Mouse (Mus musculus): Measurements from ENCODE around the gene Rassf2.

Rassf2 gene

DNA sequence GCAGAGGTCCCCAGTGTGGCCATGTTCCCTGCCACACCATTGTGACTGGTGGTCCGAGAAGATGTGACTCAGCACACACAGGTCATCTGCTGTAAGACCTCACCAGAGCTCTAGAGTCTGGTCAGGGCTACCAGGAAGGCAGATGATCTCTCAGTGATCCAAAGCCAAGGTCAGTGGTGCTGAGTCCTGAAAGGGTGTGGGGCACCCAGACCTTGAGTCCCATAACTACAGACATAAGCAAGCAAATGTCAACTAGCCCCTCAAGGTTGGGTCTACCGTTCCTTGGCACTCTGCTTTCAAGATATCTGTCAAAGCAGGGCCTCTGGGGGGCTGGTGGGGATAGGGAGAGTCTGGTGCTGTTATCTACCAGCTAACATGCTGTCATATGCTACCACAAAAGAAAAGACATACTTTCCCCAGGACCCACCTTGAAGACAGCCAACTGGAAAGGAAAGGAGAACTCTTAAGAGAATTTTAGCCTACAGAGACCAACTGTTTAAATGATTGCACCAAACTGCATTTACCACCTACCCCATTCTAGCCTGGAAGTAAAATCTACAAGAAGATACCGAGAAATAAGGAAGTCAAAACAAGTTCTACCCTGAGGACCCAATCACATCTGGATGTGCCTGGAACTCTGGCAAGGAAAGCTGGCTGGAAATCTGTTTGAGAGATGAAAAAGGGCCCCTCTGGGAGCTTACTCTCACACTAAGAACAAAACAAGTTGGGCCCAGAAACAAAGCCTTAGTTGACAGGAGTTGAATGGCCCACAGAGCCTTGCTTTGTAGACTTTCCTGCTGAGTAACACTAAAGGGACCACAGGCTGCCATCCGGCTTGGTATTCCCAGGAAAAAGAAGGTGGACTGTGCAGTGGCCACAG is 4.8 kb upstream of the Rassf2 start:
- no peak for DNase-seq

DNA sequence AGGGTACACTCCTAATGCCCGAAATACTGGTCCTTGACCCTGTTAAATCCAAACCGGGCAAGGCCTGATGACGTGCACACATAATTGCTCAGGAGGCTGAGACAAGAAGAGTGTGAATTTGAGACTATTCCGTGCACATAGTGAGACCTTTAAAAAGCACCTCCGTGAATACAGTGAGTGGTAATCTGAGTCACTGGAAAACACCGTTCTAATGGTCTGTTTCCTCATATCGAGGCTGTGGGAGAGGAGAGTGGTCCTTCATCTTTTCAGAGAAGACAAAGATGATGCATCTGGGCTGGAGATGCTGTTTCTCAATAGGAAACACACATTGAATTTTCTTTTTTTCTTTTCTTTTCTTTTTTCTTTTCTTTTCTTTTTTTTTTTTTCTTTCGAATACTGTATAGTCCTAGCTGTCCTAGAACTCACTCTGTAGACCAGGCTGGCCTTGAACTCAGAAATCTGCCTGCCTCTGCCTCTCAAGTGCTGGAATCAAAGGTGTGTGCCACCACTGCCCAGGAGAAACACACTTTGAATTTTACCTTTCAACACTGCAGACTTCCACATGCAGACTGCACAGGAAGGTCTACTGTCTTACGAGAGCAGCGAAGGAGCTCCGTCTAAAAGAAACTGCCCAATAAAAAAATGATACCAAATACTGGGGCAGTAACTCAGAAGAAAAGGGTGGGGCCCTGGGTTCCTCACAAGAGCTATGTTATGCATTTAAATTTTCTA is 1.5 kb upstream of the Rassf2 start:
- no peak for DNase-seq

DNA sequence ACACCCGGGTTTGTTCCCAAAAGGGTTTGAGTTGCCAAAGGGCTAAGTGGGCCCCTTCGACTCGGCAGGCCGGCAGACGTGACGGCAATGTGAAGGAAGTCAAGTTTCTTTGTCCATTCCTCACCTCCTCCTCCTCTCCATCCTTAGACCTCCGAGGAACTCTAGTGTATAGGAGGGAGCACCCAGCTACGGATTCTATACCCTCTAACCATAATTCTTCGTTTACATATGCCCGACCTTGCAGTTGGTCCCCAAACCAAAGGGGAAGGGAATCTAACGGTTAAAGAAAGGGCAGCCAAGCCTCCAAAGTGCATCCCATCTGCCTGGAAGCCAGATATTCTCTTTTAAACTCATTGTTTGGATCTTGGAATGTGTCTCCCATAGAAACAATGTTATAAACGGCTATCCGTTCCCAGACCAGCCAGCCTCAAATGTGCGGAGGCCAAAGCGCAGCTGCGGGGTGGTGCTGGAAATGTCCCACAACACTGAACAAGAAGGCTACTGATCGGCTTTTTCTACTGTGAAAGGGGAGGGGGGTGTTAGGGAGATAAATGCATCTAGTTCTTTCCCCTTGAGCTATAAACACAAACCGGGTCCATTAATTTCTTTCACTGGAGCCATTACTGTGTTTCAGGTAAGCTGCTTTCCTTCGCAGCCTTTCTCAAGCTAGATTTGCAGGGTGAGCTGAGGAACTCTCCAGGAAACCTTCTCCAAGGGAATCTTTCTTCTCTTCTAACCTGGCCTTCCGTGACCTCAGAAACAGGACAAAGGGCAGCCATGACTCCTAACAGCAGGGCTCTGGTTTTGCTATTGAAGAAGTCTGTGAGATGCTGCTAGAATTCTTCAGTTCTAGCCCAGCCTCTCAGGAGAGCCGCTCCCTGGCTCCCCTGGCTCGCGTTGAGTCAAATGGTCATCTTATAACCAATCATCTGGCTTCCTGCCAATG is 633 bp upstream of the Rassf2 start:
- peak; percentile 15 for DNase-seq

DNA sequence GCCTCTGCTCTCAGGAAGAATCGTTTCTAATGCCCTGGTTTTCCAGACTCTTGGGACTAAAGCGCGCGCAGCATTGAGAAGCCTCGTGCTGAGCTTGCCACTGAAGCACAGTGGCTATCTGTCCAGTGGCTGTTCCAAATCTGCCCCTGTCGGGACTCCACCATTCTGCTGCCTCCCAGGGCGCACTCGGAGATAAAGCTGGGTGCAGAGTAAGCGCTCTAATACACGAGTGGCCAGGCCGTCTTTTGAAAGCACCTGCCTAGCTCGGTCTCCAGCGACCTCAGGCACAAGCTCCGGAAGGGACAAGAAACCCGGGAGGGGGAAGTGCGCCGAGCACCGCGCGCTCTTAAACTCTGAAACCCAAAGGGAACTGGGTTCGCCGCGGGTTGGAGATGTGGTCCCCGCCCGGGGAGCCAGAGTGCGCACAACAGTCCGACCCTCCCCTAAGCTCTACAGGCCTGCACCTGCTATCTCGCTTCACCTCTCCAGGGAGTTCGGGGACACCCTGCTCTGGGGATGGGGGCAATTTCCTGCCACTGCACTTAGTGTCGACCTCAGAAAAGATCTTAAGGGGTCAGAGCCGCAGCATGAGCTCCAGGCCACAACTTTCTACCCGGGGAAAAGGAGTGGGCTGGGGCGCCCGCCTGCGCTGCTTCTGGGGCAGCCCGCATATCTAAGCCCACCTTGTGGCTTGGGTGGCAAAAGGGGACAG is 1.0 kb downstream of the Rassf2 start:
- no peak for DNase-seq

DNA sequence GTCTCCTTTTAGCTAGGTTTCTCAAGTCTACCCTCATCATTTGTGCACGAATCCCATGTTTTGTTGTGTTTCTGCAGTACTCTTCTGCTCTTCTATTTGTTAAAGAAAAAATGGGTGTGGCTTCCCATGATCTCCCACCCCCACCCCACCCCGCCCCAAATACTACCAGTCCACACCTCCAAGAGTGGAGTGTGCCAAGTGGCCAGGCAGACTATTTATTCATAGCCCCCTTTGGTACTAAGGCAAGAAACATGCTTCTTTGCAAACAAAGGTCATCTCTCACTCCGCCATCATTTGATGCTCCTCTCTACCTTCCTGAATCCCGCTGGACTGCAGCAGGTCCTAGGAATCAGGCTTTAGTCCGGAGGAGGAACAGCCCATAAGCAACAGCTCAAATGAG is 2.0 kb downstream of the Rassf2 start:
- no peak for DNase-seq

DNA sequence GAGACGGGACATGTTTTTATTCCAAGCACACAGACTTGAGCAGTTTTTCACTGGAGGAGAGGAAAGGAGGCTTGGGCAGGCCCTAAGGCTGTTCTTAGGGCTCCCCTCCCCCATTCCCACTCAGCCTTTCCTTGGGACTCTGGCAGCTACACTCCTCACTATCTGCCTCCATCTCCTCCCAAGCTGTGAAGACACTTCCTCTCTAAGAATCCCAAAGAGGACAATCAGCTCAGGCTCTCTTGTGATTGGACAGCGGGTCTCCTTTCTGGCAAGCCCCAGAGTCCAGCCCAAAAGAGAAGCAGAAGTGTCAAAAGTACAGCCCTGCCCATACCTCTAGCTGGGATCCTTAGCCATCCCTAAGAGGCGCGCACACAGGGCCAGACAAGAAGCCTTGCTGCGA is 2.7 kb downstream of the Rassf2 start:
- no peak for DNase-seq

DNA sequence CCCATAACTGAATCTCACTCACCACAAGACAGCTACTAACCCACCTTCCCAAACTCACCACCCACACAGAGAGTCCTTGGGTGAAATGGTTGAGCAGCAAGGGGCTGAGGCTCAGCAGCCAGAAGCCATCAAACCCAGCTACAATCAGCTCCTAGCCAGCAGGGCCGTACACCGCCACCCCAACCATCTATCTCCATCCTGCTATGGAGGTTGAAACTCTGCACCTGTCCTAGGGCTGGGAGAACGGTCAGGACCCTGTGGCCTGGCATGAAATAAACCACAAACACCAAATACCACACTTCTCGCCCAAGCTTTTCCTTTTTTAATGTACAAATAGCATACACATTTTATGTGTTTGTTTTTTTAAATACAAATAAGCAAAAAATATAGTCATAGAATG is 6.0 kb downstream of the Rassf2 start:
- no peak for DNase-seq

DNA sequence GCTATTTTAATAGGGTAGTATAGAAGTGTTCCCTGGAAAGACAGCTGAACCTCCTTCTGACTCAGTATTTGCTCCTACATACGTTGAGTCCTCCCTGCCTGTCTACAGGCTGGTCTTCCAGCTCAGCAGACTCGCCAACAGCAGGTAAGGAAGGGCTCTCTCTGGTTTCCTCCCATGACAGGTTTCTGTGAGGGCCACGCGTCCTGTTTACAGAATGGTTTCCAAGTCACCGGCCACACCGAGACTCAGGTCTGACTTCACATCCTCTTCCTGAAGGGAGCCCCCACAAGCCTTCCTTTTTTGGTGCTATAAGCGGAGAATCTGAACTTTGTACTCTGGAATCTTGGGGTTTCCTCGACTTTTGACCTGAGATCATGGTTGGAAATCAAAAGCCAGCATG is 7.4 kb downstream of the Rassf2 start:
- no peak for DNase-seq

DNA sequence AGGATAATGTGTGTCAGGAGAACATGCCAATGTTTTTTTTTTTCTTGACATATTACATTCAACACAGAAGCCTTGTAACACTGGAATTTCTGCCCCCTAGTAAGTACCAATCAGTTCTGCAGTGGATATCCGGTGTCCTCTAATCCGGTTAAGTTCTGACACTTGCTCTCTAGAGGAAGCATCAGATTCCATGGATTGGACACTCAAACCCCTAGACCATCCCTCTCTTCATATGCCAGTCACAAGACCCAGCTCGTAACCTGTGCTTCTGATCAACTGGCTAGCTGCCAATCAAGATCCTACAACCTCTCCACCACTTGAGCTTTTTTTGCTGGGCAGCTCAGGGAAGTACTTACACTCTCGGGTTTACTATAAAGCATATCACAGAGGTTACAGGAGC is 8.4 kb downstream of the Rassf2 start:
- DNase-seq: no peak

DNA sequence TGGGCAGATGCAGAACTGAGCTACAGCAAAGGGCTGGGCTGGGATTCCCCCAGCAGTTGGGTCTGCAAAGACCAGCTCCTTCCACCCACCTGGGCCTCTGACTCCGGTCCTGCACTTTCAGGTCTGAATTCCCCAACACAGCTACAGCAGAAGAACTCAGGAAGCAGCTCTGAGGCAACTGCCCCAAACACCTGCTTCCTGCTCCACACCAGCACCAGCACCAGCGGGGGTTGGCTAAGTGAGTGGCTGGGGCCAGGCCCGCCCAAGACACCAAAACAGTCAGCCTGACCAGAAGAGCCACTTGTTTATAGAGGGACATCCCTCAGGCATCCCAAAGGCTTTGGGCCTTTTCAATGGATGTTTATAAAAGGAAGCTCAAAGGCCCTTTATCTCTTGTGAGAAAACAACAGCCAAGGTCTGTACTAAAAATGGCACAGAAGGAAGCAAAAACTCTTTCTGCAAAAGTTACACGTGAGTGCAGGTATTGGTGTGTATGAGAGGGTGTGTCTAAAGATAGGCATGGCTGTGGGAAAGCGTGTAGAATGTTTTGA is 9.0 kb downstream of the Rassf2 start:
- no peak for DNase-seq

DNA sequence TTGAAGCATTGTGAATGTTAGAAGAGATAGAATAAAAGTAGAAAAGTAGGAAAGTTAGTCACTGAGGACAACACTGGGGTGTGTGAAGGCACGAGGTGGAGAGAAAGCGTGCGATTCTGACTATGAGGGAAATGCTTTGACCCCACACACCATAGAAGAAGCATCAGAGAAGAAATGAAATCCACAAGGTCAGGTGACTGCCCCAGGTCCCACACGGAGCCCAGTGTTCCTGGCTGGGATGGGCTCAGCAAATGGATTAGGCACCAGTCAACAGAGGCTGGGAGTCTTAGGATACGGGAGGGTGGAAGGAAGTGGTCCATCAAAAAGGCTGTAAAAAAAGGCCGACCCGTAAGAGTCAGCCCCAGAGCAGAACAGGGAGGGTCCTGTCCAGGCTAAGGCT is 9.6 kb downstream of the Rassf2 start:
- no peak for DNase-seq

DNA sequence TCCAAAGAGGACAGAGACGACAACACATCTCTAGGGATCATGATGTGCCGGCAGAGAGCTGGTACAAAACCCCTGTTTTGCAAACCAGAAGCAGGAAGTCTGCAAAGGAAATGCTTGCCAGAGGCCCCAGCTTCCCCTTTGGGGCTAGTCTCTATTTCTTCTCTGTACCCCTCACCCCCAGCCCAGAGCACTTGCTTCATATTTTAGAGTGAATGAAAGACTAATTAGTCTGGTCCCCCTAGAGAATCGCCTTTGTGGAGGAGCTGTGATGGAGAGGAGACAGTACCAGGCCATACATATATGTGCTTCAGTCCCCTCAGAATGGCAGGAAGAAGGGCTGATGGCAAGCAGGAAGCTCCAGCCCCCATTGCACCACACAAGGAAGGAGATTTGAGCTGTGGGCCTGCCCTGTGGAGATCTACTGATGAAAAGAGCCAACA is 10.7 kb downstream of the Rassf2 start:
- no peak for DNase-seq

DNA sequence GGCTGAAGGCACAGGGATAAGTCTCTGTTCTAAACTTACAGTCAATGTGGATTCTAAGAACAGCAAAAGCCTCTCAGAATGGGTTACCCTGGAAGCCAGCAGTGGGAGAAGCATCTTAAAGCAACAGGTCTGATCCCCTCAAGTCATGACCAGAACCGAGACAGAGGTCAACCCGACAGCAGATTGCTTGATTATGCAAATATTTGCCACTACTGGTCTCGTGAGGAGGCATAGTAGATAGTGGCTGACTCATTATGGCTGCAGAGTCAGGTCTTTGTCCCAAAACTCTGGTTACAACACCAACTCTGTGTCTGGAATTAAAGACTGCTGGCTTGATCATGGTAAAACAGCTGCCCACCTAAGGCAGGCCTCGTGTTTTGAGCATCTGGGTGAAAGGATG is 11.9 kb downstream of the Rassf2 start:
- no peak for DNase-seq

DNA sequence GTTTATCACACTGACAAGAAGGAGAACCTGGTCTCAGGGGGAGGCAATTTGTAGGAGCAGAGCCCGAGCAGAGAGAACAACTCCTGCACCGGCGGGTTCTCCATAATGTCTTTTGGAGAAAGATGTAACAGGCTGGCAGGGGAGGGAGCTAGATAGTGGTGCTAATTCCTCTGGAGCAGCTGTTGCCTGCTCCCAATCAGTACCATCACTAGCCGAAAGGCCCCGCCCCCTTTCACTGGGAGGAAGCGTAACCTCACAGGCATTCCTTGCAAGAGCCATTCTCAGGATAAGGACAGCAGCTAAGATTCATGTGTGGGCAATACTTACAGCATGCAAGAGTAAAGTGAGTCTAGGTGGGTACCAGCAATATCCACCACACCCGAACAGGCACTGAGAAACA is 12.4 kb downstream of the Rassf2 start:
- no peak for DNase-seq

DNA sequence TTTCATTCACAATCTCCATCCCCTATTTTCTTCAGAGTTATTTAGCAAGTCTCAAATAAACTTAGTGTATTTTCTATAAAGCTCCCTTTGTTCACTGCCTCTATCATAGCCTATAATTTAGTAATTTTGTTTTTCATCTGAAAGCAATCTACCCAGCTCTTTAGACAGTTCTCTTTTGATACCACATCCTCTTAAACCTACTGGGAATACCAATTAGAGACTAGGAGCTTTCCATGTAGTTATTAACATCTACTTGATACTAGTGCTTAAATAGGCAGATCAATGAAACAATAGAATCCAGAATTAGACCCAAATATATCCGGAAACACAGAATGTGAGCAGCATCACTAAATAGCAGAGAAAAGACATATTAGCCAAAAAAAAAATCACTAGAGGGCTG is 14.0 kb downstream of the Rassf2 start:
- DNase-seq: no peak

DNA sequence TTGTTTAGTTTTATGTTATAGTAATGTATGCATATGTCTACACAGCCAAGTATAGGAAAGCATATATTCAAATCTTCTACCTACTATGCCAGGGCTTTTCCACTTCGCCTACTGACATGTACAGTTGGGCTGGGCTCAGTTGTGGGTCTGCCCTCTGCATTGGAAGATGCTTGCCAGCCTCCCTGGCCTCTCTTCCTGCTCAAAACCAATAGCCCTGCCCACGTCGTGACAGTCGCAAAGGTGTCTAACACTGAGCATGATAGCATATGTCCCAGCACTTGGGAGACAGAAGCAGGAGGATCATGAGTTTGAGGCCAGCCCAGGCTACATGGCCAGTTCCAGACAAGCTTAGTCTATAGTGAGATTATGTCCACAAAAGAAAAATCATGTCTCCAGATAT is 16.9 kb downstream of the Rassf2 start:
- no peak for DNase-seq

DNA sequence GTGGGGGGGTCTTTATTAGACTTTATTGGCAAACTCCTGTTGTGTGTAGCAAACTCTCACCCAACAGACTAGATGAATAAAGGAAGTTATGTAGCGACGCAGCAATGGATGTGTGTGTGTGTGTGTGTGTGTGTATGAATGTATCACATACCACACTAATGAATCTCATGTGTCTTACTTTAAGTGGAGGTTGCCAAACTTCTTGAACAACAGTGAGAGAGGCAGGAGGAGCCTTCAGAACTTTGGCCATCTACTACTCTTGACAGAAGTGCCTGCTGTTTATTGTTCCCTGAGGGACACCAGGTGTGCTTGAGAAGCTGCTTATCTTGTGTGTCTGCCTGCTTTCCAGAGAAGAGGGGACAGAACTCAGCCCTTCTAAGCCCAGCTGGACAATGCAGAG is 19.3 kb downstream of the Rassf2 start:
- no peak for DNase-seq

DNA sequence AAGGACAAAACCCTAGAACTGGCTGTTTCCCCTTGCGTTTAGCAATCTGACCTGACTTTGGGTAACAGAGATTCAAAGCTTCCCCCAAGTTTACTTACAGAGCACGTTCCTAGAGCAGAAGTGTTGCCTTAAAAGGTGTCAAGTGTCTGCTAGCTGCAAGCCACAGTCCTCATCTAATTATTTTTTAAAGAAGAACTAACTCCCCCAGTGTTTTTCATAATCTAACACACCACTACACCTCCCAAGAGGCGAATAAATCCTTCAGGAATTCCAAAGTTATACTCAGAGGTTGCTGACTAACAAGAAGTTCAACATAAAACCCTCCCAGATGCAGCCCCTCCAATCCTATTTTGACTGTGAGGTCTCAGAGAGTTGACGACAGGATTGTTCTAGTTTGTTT is 21.9 kb downstream of the Rassf2 start:
- no peak for DNase-seq

DNA sequence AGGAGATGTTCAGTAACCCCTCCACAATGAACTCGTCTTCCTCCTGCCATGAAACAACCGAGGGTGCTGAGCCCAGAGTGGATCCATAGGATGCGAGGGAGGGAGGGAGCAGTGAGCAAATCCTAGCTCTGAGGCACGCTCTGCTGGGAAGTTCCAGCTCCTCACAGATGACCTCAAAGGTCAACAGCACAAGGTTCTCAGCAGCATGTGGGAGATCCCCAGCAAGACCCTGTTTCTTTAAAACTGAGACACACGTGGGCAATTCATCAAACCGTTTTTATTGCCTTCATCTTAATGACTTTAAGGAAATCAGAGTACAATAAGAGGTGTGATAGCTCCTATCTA is 22.6 kb downstream of the Rassf2 start:
- no peak for DNase-seq

DNA sequence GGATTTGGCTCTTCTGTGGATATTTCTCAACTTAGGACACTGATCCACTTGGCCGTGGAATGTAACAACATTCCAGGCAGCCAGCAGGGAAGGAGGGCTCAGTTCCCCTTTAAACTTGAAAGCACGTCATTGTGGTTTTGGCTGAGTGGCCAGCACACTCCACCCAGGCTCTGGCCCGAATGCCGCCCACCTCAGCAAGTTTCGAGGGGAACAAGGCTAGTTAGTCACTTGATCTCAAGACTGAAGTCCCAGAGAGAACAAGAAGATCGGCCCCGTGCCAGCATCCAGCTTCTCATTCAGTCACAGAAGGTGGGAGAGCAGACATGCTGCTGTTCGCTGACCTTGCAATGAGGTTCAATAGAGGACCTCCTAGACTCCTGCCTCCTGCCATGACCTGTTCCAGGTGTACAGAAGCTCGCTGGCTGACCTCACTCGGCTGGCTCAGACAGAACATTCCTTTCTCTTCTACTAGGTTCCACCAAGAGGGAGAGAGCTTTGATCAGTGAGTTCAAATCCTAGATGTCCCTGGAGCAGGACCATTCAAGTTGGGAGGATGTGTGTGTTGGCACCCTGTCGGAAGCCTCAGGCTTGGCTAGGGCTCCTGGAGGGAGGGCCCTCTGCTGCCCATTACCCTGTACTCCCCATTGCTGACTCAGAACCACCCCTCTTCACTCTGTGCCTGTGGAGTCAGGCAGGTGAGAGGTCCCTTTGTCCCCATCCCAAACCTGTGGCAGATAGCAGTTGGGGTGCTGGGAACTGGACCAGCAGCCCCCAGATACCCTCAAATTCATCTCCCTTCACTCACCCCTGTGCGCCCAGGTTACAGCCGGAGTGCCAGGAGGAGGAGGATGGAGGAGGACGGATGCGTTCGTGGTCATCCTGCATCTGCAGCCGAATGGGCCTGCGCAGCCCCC is 23.2 kb downstream of the Rassf2 start:
- no peak for DNase-seq

DNA sequence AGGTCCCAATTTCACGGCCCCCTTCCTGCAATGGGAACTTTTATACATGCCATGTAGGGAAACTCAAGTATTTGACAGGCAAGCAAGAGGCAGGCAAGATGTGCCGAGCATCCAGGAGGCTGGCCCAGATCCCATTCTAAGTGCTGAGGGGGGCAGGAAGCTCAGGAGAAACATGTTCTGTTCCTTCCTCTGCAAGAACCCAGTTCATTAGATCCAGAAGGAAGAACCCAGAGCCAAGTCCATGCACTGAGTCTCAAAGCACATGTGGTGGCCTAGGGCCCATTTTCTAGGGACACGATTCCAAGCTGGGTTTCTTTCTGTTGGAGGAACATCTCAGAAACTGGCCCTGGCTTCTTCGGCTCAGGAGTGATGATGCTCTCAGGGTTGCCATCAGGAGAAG is 24.6 kb downstream of the Rassf2 start:
- no peak for DNase-seq
